Mouse (Mus musculus): ENCODE results near the gene Zfp772. TPM values are rescaled to one million over a fixed set of nuclear protein-coding genes. Genes with fewer than 3 reads are reported as not detected.
"Not testable (repeated sequence)": the region's sequence is repeated elsewhere in the genome, so short reads cannot be mapped to it uniquely, and the experiment has no call there.

The Zfp772 gene
- polyA plus RNA-seq (2014; fragmentation: Nextera tagmentation; extraction: Ambion mirVana) = 10.8 and 11.3 TPM in 2 replicates

- not testable (repeated sequence) for H3K36me3 ChIP-seq (ENCODE audit: control insufficient read depth, insufficient read depth, low read length); H3K4me1 ChIP-seq (replicated peaks; ENCODE audit: control insufficient read depth, insufficient read depth, low read length); H3K27ac ChIP-seq (ENCODE audit: low read depth, low read length); ATAC-seq (replicated peaks; ENCODE audit: low FRiP score); H3K9me3 ChIP-seq (ENCODE audit: control insufficient read depth, low read length); H3K27me3 ChIP-seq (ENCODE audit: control insufficient read depth, insufficient read depth, low read length)
- peak; percentile 51 for DNase-seq (ENCODE audit: low spot score)
- WGBS = 5% methylated on average over 24 of the region's 24 CpGs
- peak within 1 kb of the TSS; percentile 38 for H3K4me3 ChIP-seq (ENCODE audit: low read depth, low read length)
- H3K4me2 ChIP-seq (ENCODE audit: low read depth, low read length, severe bottlenecking) = peak within 1 kb of the TSS; percentile 52
- H3K9ac ChIP-seq (ENCODE audit: low read length) = 0 out of 2 replicates have a peak within 1 kb of the TSS, but pooled peaks have one; percentile 27
These were observed at the start of gene Zfp772 for GRCm38 (mm10) chr7:7209313-7210151. TSS of gene Zfp772 (minus strand) at chr7:7209998.

- not testable (repeated sequence) for ATAC-seq (replicated peaks; ENCODE audit: low FRiP score); H3K27me3 ChIP-seq (ENCODE audit: control insufficient read depth, insufficient read depth, low read length); H3K4me1 ChIP-seq (replicated peaks; ENCODE audit: control insufficient read depth, insufficient read depth, low read length); H3K9ac ChIP-seq (ENCODE audit: low read length); H3K27ac ChIP-seq (ENCODE audit: low read depth, low read length); DNase-seq (ENCODE audit: low spot score); H3K4me2 ChIP-seq (ENCODE audit: low read depth, low read length, severe bottlenecking); H3K36me3 ChIP-seq (ENCODE audit: control insufficient read depth, insufficient read depth, low read length); H3K9me3 ChIP-seq (ENCODE audit: control insufficient read depth, low read length); H3K4me3 ChIP-seq (ENCODE audit: low read depth, low read length)
- no CpG with 5 or more reads among the region's 1 CpGs for WGBS
These were observed 37.4 kb upstream of the Zfp772 start, which contains the start of gene Vmn2r29 for GRCm38 (mm10) chr7:7247228-7247627. TSS of gene Vmn2r29 (minus strand) at chr7:7247328.

- H3K36me3 ChIP-seq (ENCODE audit: control insufficient read depth, insufficient read depth, low read length) = no peaks in the 10 kb centered on the region
- H3K4me3 ChIP-seq (ENCODE audit: low read depth, low read length) = peak overlapping the region; percentile 46
- ATAC-seq (replicated peaks; ENCODE audit: low FRiP score) (peak; percentile 97), DNase-seq (ENCODE audit: low spot score) (peak; percentile 80)
- H3K9me3 ChIP-seq (ENCODE audit: control insufficient read depth, low read length) = no peaks in the 10 kb centered on the region
- H3K4me2 ChIP-seq (ENCODE audit: low read depth, low read length, severe bottlenecking) = peak overlapping the region; percentile 36; the same call in 1 of the 2 replicates
- H3K4me1 ChIP-seq (replicated peaks; ENCODE audit: control insufficient read depth, insufficient read depth, low read length) = no peaks in the 10 kb centered on the region
- H3K27ac ChIP-seq (ENCODE audit: low read depth, low read length) = no peak overlapping the region
- WGBS = 10% methylated on average over 18 of the region's 18 CpGs
- no peaks in the 10 kb centered on the region for H3K27me3 ChIP-seq (ENCODE audit: control insufficient read depth, insufficient read depth, low read length)
- H3K9ac ChIP-seq (ENCODE audit: low read length) = 0 out of 2 replicates have a peak overlapping the region, but pooled peaks have one; percentile 39
These were observed 21.4 kb downstream of the Zfp772 start for GRCm38 (mm10) chr7:7188191-7188942.

GRCm38 (mm10) chr7:7187417-7188190 is 22.2 kb downstream of the Zfp772 start:
- Histone ChIP-seq H3K27ac (ENCODE audit: low read depth, low read length) (no peak overlapping the region), H3K9ac (ENCODE audit: low read length) (no peak overlapping the region), H3K4me2 (ENCODE audit: low read depth, low read length, severe bottlenecking) (peak overlapping the region; percentile 36; the same call in 1 of the 2 replicates), H3K36me3 (ENCODE audit: control insufficient read depth, insufficient read depth, low read length) (no peaks in the 10 kb centered on the region; the same call in 1 of the 2 replicates), H3K9me3 (ENCODE audit: control insufficient read depth, low read length) (no peaks in the 10 kb centered on the region), H3K4me1 (replicated peaks; ENCODE audit: control insufficient read depth, insufficient read depth, low read length) (no peaks in the 10 kb centered on the region), H3K4me3 (ENCODE audit: low read depth, low read length) (peak overlapping the region; percentile 46), H3K27me3 (ENCODE audit: control insufficient read depth, insufficient read depth, low read length) (no peaks in the 10 kb centered on the region)
- ATAC-seq (replicated peaks; ENCODE audit: low FRiP score) = peak; percentile 80
- WGBS = 36% methylated on average over 13 of the region's 13 CpGs
- DNase-seq (ENCODE audit: low spot score) = no peak

- Histone ChIP-seq H3K27me3 (ENCODE audit: control insufficient read depth, insufficient read depth, low read length) (no peaks in the 10 kb centered on the region), H3K36me3 (ENCODE audit: control insufficient read depth, insufficient read depth, low read length) (no peaks in the 10 kb centered on the region; the same call in 1 of the 2 replicates), H3K4me2 (ENCODE audit: low read depth, low read length, severe bottlenecking) (no peak overlapping the region), H3K27ac (ENCODE audit: low read depth, low read length) (no peak overlapping the region), H3K9ac (ENCODE audit: low read length) (no peak overlapping the region), H3K4me3 (ENCODE audit: low read depth, low read length) (no peak overlapping the region), H3K4me1 (replicated peaks; ENCODE audit: control insufficient read depth, insufficient read depth, low read length) (no peaks in the 10 kb centered on the region), H3K9me3 (ENCODE audit: control insufficient read depth, low read length) (no peaks in the 10 kb centered on the region)
- DNase-seq (ENCODE audit: low spot score) = no peak
- WGBS = 96% methylated on average over 1 of the region's 1 CpGs
- ATAC-seq (replicated peaks; ENCODE audit: low FRiP score) = no peak
These were observed 23.9 kb downstream of the Zfp772 start for GRCm38 (mm10) chr7:7185897-7186296.

- Histone ChIP-seq H3K36me3 (ENCODE audit: control insufficient read depth, insufficient read depth, low read length) (peaks cover 3% of the 10 kb centered on the region; the same call in 1 of the 2 replicates), H3K9ac (ENCODE audit: low read length) (peak within 1 kb of the TSS; percentile 71), H3K4me2 (ENCODE audit: low read depth, low read length, severe bottlenecking) (peak within 1 kb of the TSS; percentile 61), H3K4me1 (replicated peaks; ENCODE audit: control insufficient read depth, insufficient read depth, low read length) (no peaks in the 10 kb centered on the region), H3K4me3 (ENCODE audit: low read depth, low read length) (peak within 1 kb of the TSS; percentile 64), H3K27ac (ENCODE audit: low read depth, low read length) (no peak within 1 kb of the TSS), H3K9me3 (ENCODE audit: control insufficient read depth, low read length) (no peaks in the 10 kb centered on the region), H3K27me3 (ENCODE audit: control insufficient read depth, insufficient read depth, low read length) (no peaks in the 10 kb centered on the region)
- ATAC-seq (replicated peaks; ENCODE audit: low FRiP score) (peak; percentile 95), DNase-seq (ENCODE audit: low spot score) (peak; percentile 56)
- 3% methylated on average over 26 of the region's 26 CpGs for WGBS
These were observed 38.3 kb downstream of the Zfp772 start, which contains the start of gene Zfp418 for GRCm38 (mm10) chr7:7171227-7172147. TSS of gene Zfp418 (plus strand) at chr7:7171330.

Measured in forebrain, embryonic 11.5 days (tissue).